Mouse (Mus musculus) heart, adult 8-10 months (tissue): ENCODE measurements around the gene Fam189a1. TPM values are rescaled to one million over a fixed set of nuclear protein-coding genes. Genes with fewer than 3 reads are reported as not detected.

Experiments used
- DNase-seq: peaks from one replicate; pipeline ENCODE4 v3.0.0; 2022; ENCODE audit warnings: low spot score
- microRNA-seq: library from miRNA; unstranded; fragments of <30 nt; microRNA quantifications from one replicate; pipeline ENCODE4 v1.2.0, GENCODE M21; 2022
- total RNA-seq, 4 experiments: library from RNA; stranded (reverse); gene quantifications; 2 replicates each; pipeline ENCODE4 v1.2.4; 2022

The Fam189a1 gene
- total RNA-seq, 4 experiments from 2014 or later: not detected

DNA sequence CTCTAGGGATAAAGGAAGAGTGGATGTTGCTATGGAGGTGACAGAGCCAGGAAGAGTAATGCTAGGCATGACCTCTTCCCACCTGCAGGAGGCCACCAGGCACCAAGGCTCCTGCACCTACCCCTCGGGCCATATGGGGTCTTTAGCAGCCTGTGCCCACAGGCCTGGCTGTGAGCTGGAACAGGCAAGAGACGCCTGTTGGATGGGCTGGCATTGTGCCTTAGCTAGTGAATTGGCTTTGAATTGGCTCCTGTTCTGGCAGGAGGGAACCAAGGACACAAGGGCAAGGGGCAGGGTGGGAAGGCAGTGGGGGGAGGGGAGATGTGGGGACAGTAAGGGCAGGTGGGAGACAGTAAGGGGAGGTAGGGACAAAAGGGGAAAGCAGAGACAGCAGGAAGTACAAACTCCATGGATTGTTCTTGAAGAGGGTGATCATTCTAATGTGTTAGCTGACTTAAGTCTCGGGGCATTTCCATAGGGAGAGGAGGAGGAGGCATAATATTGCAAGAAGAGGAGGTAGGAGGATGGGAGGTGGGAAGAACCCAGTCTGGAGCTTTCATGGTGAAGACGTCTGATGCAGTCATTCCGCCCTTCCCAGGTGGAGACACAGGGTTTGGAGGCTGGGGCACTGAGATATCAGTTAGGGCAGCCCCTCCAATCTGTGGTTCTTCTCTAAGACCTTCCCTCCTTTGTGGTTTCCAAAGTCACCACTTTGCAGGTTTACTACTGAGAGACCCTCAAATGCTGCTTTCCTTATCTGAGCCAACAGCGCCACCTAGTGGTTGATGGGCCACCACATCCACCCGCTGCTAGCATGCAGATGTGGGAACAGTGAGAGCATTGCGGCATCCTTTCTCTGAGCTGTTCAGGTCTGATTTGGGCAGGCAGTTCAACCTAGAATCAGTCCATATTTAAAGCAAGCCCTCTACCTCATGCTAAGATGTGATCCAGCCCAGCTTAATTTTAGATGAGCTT lies 414.8 kb downstream of the Fam189a1 start:
- peak; percentile 38 for DNase-seq

- DNase-seq: no peak
Measured at GRCm38 (mm10) chr7:64739131-64739530, 417.2 kb downstream of the Fam189a1 start.

GRCm38 (mm10) chr7:64729785-64730184 lies 426.6 kb downstream of the Fam189a1 start:
- no peak for DNase-seq

GRCm38 (mm10) chr7:64728816-64729215 lies 427.6 kb downstream of the Fam189a1 start:
- no peak for DNase-seq

DNA sequence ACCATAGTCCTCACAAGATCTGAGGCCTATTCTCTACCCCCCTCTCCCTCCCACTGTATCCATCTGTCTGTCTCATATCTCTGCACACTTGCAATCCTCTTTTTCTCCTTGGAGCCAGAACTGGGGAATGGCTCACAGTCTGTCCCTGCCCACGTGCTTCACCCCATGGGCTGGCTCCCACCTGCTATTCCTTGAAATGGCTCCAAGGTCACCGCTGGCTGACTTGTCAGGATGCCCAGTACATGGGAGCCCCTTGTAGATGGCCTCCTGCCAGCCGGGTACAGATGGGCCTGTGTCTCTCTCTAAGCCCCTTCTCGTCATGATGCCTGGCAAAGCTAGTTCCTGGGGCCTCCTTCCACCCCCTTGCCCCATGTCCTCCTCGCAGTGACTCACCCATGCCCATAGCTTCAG lies 428.2 kb downstream of the Fam189a1 start:
- no peak for DNase-seq

- DNase-seq: no peak
Measured at GRCm38 (mm10) chr7:64725967-64726695, 430.2 kb downstream of the Fam189a1 start.

DNA sequence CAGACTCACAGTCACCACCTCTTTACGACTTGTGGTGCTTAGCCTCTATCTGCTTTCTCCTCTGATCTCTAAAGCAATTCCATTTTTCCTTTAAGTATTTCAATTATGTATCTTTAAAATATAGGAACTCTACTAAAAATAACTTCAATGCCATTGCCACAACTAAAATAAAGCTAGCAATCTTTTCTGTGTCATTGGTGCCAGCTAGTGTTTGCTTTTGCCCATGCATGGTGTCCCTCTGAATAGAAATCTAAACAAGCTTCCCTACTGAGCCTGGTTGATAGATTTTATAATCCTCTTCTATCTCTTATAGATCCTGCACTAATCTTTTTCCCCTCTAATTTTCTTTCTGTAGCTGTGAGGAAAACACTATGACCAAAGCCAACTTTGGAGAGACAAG lies 432.0 kb downstream of the Fam189a1 start:
- DNase-seq: no peak

- no peak for DNase-seq
Measured at GRCm38 (mm10) chr7:64723313-64723712, 433.1 kb downstream of the Fam189a1 start.

DNA sequence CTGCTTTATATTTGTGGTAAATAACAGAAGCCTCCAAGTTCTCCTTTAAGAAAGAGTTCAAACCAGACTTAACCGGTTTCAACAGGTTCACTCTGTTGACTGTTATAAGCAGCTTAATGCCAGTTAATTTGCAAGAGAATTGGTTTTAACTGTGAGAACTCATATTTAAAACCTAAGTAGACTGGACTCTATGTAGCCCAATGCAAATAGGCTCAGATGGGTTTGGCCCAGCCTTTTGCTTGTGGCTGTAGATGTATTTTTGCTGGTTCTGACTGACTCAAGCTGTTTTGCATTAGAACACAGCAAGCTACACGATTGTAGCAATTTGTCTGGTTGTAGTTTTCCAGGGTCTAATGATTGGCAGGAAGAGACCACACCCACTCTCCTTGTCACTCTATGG lies 440.1 kb downstream of the Fam189a1 start:
- DNase-seq: no peak

- DNase-seq: no peak
Measured at GRCm38 (mm10) chr7:64709520-64710262, 446.7 kb downstream of the Fam189a1 start.

- DNase-seq: no peak
Measured at GRCm38 (mm10) chr7:64708176-64708575, 448.2 kb downstream of the Fam189a1 start.

Small RNA genes within 50 kb of the gene (microRNA-seq; reads per million reads assigned to microRNA genes)
- gene Gm25249: not detected
